Mouse (Mus musculus) adrenal gland, postnatal 14 days (tissue): Measurements from ENCODE around the gene Baat. TPM values are rescaled to one million over a fixed set of nuclear protein-coding genes. Genes with fewer than 3 reads are reported as not detected.
"Not testable (repeated sequence)": the region's sequence is repeated elsewhere in the genome, so short reads cannot be mapped to it uniquely, and the experiment has no call there.

Source experiments
- DNase-seq: peaks from one replicate; pipeline ENCODE4 v3.0.0; 2021; ENCODE audit warnings: mixed read lengths
- long read RNA-seq, 2 experiments: library from polyadenylated mRNA; stranded (forward); transcript quantifications; one replicate each; pipeline ENCODE4 v2.0.0; 2021
- total RNA-seq: library from RNA; stranded (reverse); gene quantifications from 2 replicates; pipeline ENCODE4 v1.2.3, GENCODE M21; 2021

Baat gene
- 0.30 and 10.4 TPM in 2 replicates for total RNA-seq
- long read RNA-seq, experiment 1: 0 reads
- long read RNA-seq, experiment 2, transcript Baat-201 (4 exons, 1,941 nt): major isoform, 6 of 7 reads
- long read RNA-seq, experiment 2, partial matches to known transcripts: 0 of 7 reads
- long read RNA-seq, experiment 2, other reads (novel, unspliced or antisense): 1 of 7 reads

DNA sequence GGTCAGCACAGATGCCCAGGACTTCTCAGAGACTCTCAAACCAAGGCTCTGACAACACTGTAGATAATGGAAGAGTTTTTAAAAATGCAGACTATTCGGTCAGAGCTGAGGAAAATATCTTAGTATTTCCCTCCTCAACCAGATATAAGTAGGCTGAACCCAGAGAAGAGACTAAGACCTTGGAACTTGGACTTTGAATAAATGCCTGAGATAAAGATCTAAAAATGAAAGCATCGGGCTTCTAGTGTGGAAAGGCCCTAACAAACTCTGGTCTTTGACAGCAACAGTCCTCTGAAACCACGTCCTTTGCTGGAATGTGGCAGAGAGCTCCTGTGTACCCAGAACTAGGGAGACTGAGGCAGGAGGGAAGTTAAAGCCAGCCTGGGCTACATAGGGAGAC lies at the start of gene Baat:
Gene Baat (minus strand): TSS at position 172 of the 400 bp plus-strand sequence.
- no peak for DNase-seq

DNA sequence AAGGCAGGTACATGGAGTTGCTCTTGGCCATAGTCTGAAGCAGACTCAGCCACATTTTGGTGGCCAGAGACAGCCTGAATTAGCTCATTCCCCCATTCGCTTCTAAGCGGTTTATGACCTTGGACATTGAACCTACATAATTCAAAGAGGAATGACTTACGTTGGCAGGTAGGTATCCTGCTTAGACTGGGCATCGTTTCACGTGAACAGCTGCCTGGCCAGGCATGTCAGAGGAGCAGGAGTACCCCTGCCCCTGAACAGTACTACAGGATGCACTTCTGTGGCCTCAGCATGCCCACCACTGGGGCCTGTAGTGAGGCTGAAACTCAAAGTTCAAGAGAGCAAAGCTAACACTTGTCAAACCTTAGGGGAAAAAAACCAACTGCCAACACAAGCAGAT lies 47.0 kb upstream of the Baat start:
- DNase-seq: no peak

DNA sequence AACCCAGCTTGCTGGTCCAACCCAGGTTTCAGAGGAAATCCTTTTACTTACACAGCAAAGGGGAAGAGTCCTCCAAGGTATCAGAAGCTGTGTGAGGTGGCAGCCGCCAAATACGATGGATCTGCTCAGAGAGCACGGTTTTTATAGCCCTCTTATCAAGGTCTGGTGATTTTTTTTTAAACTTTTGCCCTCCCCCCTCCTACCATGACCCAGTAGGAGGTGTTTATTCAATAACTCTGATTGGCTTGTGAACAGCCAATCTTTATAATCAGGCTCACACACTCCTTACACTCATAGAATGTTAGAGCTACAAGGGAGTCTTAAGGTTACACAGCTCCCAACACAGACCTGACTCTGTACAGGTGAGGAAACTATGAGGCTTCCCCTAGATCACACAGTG lies 43.0 kb upstream of the Baat start, which contains the start of gene Aldob:
Gene Aldob (minus strand): TSS at position 164 of the 400 bp plus-strand sequence.
- no peak for DNase-seq

DNA sequence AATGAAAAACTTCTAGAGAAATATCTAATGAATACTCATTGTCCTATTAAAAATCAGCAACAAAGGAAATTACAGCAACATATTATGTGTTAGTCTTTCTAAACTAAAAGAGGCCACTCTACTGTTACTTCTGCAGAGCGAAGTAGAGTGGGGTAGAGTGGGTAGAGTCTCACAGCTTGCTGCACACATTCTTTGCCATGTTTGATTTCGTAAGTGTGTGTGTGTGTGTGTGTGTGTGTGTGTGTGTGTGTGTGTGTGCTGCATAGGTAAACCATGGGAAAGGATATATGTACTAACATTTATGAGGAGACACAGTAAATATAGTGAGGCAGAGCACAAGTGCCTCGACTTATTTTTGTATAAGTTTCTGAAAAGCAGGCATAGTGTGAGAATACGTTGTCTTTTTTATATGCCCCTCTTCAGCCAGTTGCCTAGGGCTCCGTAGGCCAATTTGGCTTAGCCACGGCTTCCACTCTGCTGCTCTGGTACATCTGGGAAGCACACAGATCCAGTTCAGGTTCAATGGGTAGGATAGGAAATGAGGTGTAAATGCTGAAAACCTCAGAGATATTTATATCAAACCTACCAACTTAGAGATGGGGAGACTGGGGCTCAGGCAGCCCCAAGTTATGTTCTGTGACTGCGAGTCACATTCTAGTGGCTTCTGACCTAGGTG lies 41.3 kb upstream of the Baat start:
- no peak for DNase-seq

DNA sequence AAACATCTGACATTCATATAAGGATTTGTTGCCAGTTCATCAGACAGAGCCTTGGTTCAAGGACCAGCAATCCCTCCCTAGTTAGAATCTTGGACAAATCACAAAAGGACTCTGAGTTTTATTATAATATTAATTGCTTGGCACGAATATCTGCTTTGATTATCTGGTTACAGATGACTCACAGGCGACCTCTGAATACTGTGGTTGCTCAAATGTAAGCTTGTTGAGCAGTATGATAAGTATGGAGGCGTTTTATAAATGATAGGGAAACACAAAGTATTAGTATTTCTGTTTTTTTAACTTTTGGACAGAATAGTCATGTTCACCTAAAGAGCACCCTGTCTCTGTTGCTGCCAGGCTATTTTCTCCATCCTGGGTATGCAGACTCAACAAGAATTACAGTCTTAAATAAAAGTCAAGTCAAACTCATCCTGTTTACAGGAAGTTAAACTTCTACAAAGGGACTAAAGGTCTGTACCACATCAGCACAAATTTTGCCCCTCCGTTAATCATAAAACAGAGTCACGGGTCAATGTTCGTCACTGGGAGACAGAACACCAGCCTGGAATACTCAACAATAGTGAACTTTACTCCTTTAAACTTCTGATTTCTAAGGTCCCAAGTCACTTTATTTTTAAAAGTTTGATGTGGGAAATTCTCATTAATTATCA lies 40.7 kb upstream of the Baat start:
- no peak for DNase-seq

DNA sequence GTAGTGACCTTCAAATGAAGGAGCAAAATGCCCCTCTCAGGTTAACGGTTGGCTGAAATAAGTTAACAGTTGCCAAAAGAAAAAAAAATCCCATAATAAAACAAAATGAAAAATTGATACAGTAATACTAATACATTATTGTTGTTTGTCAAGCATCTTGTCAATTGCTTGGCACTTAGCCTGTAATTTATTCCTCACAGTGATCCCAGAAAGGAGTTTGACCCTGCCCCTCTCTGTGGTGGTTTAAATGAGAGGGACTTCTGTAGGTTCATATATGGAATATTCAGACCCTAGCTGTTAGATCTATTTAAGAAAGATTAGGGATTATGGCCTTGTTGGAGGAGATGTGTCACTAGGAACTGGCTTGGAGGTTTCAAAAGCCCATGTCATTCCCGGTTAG lies 39.7 kb upstream of the Baat start:
- no peak for DNase-seq

DNA sequence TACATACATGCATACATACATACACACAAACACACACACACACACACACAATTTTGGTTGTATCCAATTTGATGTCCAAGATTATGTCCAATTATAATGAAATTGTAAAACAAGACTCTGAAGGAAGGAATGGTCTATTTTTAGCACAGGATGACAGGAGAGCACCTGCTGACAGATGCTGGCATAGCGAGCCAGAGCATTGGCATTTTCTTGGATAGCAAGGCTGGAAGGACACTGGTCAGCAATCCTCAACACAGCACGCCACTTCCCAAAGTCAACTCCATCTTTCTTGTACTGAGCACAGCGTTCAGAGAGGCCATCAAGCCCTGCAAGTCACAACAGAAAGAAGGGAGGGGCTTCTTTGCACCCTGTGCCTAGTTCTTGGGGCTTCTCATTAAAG lies 34.6 kb upstream of the Baat start:
- DNase-seq: no peak

DNA sequence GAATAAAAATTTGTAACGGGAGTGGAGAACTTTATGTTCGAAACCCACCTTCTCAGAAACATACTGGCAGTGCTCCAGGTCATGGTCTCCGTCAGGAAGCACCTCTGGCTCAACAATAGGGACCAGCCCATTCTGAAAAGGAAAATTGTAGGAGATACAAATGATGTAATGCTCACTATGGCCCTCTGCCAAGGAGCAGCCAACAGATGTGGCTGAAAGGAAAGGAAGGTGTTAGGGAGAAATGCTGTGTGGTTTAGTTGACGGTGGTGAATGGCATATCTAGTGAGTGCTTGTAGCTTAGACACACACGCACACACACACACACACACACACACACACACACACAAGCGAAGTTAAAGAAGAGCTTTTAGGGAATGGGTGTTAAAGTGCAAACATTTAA lies 33.3 kb upstream of the Baat start:
- DNase-seq: peak; percentile 22

DNA sequence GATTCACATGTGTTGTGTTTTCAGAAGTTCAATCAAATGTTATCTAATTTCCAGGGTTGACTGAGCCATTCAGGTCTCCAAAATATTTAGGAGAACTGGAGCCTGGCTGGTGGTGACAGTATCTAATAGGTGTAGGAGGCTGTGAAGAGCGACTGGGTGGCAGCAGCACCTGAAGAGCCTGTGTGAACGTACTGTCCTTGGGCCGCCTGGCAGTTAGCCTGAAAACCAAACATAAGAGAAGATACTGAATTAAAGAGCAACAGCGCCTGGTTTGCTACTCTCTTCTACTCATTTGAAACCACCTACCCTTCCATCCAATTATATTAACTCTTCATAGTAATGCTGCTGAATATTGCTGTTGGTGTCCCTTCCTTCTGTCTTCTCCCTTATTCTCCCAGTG lies 30.3 kb upstream of the Baat start:
- no peak for DNase-seq

DNA sequence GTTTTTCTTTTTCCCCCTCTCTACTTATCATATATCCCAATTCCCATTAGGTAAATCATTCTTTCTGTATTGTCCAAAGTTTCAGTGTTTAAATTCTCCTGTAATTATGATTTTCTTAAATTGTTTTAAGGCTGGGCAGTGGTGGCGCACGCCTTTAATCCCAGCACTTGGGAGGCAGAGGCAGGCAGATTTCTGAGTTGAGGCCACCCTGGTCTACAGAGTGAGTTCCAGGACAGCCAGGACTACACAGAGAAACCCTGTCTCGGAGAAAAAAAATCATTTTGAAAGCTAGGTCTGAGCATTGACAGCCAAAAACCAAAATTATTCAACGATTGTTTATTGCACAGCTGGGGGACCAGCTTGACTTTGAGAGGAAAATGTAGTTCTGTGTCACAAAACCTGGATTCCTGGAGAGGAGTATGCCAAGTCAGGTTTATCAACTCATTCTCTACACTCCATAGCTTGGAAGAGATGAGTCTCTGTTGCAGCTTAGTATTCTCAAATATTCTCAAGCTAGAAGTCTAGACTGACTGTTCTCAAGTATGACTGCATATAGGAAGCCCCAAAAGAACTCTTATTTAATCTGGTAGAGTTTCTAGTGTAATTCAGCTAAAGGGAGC lies 29.4 kb upstream of the Baat start:
- DNase-seq: no peak

DNA sequence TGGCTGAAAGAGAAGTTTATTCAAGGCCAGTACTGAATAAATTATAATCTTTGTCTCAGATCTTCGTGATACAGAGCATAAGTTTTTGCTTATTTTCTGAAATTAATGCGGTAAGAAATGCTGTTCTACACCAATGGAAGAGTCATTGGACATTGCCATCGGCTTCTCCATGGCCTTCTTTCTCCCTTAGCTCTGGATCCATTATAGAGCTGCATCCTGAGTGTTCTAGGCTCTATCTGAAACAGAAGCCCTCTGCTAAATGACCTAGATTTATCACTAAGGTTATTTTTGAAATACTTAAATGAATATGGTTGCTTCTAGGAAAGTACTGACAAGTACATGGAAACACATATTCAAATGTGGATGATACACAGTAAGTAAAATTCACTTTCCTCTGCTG lies 28.7 kb upstream of the Baat start:
- no peak for DNase-seq

DNA sequence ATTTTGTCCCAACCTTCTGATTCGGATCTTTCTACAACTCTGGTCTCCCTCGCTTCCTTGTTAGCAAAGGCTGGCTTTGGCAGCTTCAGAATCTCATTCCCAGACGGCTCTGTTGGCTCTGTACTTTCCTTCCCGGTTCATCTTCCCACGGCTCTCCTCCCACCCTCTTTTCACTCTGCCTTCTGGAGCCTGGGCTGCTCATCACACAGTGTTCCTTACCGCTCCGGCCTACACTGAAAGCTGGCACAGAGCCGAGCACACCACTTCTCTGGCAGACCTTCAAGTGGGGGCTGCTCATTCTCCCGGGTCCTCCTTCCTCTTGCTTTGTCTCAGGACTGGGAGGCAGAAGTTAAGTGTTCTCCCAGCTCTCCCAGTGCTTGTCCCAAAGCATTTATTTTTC lies 16.2 kb upstream of the Baat start:
- DNase-seq: no peak

DNA sequence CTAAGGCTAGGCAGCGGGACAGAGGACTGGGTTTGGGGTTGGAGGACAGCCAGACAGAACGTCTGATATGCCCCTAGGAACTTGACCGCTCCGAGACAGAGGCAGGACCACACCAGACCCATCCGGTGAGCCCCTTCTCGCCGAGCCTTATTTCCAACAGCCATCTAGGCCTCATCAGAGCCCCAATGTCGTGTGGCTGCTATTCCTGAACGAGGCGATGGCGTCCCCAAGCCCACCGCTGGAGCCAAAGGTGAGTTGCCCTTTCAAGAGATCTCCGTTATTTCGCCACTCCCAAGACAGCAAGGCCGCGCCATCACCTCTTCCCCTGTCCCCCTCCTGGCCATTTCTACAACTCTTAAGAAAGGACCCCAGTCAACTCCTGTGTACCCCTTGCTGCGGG lies 15.0 kb upstream of the Baat start:
- DNase-seq: no peak

DNA sequence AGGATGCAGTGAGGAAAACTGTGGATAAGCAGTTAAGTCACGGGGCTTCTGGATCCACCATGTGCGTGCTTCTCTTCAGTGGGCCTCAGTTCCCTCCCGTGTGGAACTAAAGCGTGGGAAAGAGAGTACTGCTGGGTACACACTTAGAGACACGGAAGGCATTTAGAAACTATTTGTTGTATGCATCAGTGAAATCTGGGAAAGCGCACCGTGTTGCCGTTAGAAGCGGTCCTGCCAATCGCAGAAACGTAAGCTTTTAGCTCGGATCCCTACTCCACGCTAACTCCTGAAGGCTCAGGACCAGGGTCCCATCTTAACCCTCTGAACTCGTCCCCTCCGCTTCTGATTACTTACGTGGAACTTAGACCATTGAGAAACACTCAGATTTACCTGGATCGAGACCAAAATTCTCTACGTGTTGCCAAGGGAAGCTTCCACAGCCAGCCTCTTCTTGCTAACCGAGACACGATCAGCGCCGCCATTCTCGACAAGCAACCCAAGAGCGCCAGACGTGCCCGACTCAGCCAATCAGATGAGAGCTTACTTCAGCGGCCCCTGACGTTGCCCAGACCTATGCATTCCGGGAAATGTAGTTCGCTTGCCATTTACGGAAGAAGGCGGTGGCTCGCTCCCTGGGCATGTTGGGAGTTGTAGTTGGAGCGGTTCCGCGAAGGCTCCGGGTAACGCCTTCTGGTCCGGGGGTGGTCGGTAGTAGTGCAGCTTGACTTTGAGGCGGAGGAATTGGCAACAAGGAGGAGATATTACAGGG lies 14.4 kb upstream of the Baat start, which contains the start of the genes Mrpl50 and Zfp189:
Gene Mrpl50 (minus strand): TSS at position 522 of the 769 bp plus-strand sequence.
Gene Zfp189 (plus strand): TSS at position 605 of the 769 bp plus-strand sequence.
- peak; percentile 95 for DNase-seq

DNA sequence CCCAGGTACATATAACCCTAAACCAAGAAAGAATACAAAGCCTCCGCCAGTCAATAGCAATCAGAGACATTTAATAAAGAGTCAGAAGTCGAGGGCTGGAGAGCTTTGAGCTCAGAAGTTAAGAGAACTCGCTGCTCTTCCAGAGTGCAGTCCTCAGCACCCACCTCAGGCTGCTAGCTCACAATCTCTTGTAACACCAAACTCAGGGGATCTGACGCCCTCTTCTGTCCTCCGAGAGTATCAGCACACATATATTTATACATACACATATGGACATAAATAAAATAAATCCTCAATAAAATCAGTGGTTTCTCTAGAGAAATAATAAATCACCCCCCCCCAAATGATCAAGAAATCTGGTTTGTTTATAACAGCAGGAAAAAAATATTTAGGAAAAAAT lies 13.1 kb upstream of the Baat start:
- DNase-seq: no peak

DNA sequence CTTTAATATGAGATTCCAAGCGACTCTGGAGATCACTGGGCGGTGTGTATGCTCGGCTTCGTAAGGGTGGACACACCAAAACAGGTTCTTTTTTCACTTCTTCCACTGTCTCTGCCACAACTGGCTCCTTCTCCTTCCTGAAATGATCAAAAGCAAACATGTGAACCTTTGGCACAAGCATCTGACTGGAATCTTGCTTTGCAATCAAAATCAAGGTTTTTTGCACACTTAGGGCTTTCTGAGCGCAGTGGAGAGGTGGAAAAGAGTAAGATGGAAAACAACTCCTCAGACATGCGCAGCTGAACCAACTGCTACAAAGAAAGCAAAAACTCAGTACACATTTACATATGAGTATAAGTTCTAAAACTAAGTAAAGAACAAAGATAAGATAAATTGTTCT lies 8.1 kb upstream of the Baat start:
- DNase-seq: no peak

DNA sequence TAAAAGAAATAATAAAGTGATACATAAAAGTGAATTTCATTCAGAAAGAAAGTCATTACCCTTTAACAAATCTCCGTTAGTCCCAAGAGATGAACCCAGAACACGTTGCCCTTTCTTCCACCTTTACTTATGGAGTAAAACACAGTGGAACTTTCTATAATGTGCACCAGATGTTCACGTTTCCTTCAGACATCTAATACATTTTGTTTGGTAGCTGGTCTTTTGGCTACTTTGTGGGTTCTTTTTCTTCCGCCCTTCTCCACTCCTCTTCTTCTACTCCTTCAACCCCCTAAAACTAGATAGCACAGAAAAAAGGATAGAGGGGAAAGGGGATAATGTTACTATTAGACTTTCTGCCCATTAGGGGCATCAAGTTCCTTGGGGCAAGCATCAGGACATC lies 6.3 kb upstream of the Baat start:
- DNase-seq: no peak

DNA sequence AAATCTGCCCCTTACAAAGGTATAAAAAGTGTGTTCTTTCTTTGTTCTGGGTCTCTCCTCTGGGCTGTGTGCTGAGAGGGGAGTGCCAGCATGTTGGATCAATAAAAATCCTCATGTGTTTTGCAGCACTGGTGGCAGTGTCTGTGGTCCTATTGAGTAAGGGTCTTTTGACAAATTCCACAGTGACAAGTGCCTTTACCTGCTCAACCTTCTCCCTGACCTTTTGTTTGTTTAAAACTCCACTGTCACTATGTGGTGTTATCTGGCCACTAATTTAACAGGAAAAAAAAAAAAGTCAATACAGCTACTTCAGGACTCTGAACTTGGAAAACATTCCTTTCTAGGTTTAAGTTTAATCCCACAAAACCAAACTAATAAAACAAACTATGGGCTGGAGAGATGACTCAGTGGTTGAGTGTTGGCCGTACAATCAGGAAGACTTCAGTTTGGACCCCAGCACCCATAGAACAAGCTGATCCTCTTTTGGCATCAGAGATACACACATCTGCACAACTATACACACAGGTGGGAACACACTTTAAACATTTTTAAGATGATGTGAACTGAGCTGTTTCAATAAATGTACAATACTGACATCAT lies 4.0 kb upstream of the Baat start:
- not testable (repeated sequence) for DNase-seq

DNA sequence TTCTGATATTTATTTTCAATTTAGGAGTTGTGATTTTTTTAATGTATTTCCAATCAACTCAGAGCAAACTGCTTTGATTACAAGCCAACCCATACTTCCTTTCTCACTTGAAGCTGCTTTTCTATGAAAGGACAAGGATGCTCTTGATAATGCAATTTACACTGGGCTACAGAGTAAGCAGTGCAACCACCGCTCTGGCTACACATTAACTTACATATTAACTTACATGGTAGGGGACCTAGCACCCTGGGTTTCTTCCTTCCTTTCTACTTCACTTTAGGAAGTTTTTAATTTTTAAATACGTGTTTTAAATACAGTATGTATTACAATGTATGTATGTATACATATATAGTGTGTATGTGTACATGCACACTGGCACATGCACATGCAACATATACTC lies 2.8 kb upstream of the Baat start:
- no peak for DNase-seq

DNA sequence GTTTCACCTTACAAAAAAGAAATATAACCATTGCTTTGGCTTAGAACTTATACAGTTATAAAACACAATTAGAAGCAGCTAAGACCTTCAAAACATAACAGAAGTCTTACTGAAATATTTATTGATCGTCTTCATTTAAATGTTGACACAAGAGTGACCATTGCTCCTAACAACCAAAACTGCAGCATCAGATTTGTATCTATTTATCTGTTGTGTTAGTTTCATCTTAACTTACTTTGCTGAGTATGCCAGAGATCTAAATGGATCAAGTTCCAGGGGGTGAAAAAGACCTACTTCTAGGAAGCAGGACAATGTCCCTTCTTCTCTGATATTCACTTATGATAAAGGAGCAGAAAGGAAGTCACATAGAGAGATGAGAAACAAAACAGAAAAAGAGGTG lies 2.8 kb downstream of the Baat start:
- DNase-seq: no peak

DNA sequence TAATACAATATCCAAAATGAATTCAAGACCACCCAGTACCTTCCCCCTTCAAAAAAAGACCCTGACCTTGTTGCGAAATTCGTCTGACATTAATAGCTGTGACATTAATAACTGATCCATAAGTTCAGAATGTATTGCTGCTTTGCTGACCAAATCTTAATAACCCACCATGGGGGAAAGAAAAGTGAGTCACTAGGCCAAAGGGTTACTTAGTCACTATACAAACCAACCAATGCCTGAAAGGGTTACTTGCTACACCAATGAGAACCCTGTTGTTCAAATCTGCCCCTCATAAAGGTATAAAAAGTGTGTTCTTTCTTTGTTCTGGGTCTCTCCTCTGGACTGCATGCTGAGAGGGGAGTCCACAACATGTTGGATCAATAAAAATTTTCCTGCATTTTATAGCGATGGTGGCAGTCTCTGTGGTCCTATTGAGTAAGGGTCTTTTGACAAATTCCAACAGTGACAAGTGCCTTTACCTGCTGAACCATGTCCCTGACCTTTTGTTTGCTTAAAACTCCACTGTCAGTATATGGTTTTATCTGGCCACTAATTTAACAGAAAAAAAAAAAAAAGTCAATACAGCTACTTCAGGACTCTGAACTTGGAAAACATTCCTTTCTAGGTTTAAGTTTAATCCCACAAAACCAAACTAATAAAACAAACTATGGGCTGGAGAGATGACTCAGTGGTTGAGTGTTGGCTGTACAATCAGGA lies 20.3 kb downstream of the Baat start:
- not testable (repeated sequence) for DNase-seq
